Mouse (Mus musculus) cerebellum, adult 2 months (tissue): ENCODE results near the gene Dusp16.

ENCODE experiments used
- CTCF ChIP-seq: fragments of 200-500 bp; IDR thresholded peaks from 2 replicates; pipeline ENCODE4 v1.5.1; 2011; ENCODE audit warnings: low read depth, mild to moderate bottlenecking, control low read depth, low read length, moderate library complexity, borderline replicate concordance; ENCODE audit not compliant: insufficient read depth
- POLR2A ChIP-seq: fragments of 200-500 bp; IDR thresholded peaks from 2 replicates; pipeline ENCODE4 v1.6.1; 2011; ENCODE audit warnings: low read length, control low read depth, borderline replicate concordance; ENCODE audit not compliant: insufficient read depth

DNA sequence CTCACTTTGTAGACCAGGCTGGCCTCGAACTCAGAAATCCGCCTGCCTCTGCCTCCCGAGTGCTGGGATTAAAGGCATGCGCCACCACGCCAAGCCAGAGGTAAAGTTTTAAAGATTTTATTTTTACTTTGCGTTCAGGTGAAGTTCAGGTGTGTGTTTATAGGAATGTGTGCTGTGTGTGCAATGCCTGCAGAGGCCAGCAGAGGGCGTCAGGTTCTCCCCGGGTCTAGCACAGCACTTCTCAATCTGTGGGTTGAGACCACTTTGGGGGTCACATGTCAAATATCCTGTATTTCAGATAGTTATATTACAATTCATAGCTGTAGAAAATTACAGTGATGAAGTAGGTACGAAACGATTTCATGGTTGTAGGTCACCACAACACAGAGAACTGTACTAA lies 30.4 kb upstream of the Dusp16 start:
- TF ChIP-seq CTCF (peak; percentile 52; the same call in 1 of the 2 replicates), POLR2A (no peak)
